Mouse (Mus musculus) Patski (cell line): ENCODE data around the gene Chp2. TPM values are rescaled to one million over a fixed set of nuclear protein-coding genes. Genes with fewer than 3 reads are reported as not detected.
"Not testable (repeated sequence)": the region's sequence is repeated elsewhere in the genome, so short reads cannot be mapped to it uniquely, and the experiment has no call there.

Source experiments
- ATAC-seq: fragments of 100-300 bp; one replicate; pipeline ENCODE4 v1.8.0; 2021
- CTCF ChIA-PET: fragments of 350-600 bp; sonication (Branson Sonifier 250); formaldehyde crosslinking; loops from one replicate; lab custom pipeline; 2022; ENCODE audit warnings: inconsistent platforms; lab: Charles Lee
- POLR2A ChIA-PET: fragments of 350-600 bp; sonication (Branson Sonifier 250); formaldehyde crosslinking; loops from one replicate; lab custom pipeline; 2022; ENCODE audit warnings: antibody characterized with exemption, inconsistent platforms; lab: Charles Lee
- DNase-seq: peaks from one replicate; pipeline ENCODE4 v3.0.0-alpha.2; 2011; ENCODE audit warnings: low read depth, low spot score
- H3K27me3 ChIP-seq: fragments of 371-371 bp; one replicate; pipeline ENCODE4 v1.5.1; 2021
- CTCF ChIP-seq: fragments of 100-300 bp; IDR thresholded peaks from one replicate; pipeline ENCODE4 v1.5.1; 2021
- in situ Hi-C: fragments of 300-500 bp; cut with MboI; formaldehyde crosslinking; loops from 3 replicates; pipeline ENCODE4 v1.11.1; 2018; ENCODE audit warnings: low pct_unique_long_range_greater_than_20kb, mixed read lengths
- polyA plus RNA-seq: library from polyadenylated mRNA; unstranded; gene quantifications from one replicate; pipeline ENCODE4 v1.2.3, GENCODE M21; 2021

Gene Chp2
- polyA plus RNA-seq, 1 experiment from 2014 or later: not detected

GRCm38 (mm10) chr7:122240413-122241119 is 21.3 kb downstream of the Chp2 start:
- in situ Hi-C loops: loop anchor here (25.0 kb wide), 1 partner anchor 672 kb away; no protein-coding TSS in a partner anchor
- POLR2A ChIA-PET: no interaction called here

GRCm38 (mm10) chr7:122242260-122242659 is 23.0 kb downstream of the Chp2 start:
- ATAC-seq (no peak), DNase-seq (no peak)
- in situ Hi-C loops: loop anchor here (25.0 kb wide), 1 partner anchor 670 kb away; no protein-coding TSS in a partner anchor
- ChIA-PET POLR2A (no interaction called here), CTCF (no interaction called here)
- H3K27me3 ChIP-seq: peaks cover 5% of the 10 kb centered on the region
- TF ChIP-seq CTCF: peak; percentile 67

More at GRCm38 (mm10) chr7:122240413-122241119, 21.3 kb downstream of the Chp2 start:
- CTCF ChIA-PET: interaction anchor here (0.9 to 1.1 kb wide), 2 partner anchors 9 to 41 kb away, joined by 3 to 6 read pairs; no protein-coding TSS in a partner anchor
- peaks cover 5% of the 10 kb centered on the region for H3K27me3 ChIP-seq
- TF ChIP-seq CTCF: peak; percentile 26
- ATAC-seq (no peak), DNase-seq (no peak)

GRCm38 (mm10) chr7:122242744-122243143 is 23.4 kb downstream of the Chp2 start:
- in situ Hi-C loops: loop anchor here (25.0 kb wide), 1 partner anchor 670 kb away; no protein-coding TSS in a partner anchor
- DNase-seq, H3K27me3 ChIP-seq, CTCF ChIA-PET, ATAC-seq, POLR2A ChIA-PET: not testable (repeated sequence)

GRCm38 (mm10) chr7:122244166-122244565 is 24.9 kb downstream of the Chp2 start:
- in situ Hi-C loops: loop anchor here (25.0 kb wide), 1 partner anchor 668 kb away; no protein-coding TSS in a partner anchor
- CTCF ChIA-PET: no interaction called here

DNA sequence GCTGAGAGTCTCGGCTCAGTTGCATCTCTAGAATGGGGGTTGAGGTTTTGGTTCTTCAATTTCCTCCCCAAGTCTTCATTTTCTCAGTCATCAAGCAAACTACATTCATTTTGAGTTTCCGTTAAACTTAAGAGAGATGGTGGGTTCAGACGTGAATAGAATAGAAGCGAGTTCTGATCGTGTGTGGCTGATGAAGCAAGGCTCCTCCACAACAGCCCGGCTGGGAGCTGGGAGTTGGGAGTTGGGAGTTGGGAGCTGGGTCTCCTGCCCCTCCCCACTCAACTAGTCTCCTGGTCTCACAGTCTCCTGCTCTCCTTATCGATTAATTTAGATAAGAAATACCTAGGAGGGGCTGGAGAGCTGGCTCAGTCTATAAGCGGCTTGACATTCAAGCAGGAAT is 25.3 kb downstream of the Chp2 start:
- CTCF ChIA-PET: no interaction called here
- ATAC-seq (no peak), DNase-seq (no peak)
- in situ Hi-C loops: loop anchor here (25.0 kb wide), 1 partner anchor 668 kb away; no protein-coding TSS in a partner anchor
- no peak for TF ChIP-seq CTCF
- POLR2A ChIA-PET: no interaction called here
- no peaks in the 10 kb centered on the region for H3K27me3 ChIP-seq

More at GRCm38 (mm10) chr7:122244166-122244565, 24.9 kb downstream of the Chp2 start:
- ATAC-seq: no peak
- POLR2A ChIA-PET: no interaction called here
- H3K27me3 ChIP-seq: no peaks in the 10 kb centered on the region
- TF ChIP-seq CTCF: no peak
- no peak for DNase-seq

DNA sequence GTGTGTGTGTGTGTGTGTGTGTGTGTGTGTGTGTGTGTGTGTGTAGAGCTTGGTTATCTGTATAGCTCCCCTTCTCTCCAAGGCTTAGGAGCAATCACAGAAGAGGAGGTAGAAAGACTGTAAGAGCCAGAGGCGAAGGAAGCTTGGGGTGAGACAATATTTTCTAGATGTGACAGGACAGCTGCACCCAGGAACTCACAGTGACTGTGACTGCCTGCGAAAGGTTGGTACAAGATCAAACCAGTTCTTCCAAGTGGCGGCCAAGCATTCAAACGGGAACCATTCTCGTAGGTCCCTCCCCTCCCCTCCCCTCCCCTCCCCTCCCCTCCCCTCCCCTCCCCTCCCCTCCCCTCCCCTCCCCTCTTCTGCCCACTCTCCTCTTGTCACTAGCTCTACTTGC is 26.7 kb downstream of the Chp2 start:
- ChIA-PET CTCF (no interaction called here), POLR2A (no interaction called here)
- no peak for DNase-seq
- no peak for ATAC-seq
- TF ChIP-seq CTCF: no peak
- in situ Hi-C loops: loop anchor here (25.0 kb wide), 1 partner anchor 666 kb away; no protein-coding TSS in a partner anchor
- H3K27me3 ChIP-seq: no peaks in the 10 kb centered on the region

- DNase-seq: no peak
- no peak for ATAC-seq
- in situ Hi-C loops: loop anchor here (25.0 kb wide), 1 partner anchor 665 kb away; no protein-coding TSS in a partner anchor
- no peaks in the 10 kb centered on the region for H3K27me3 ChIP-seq
- TF ChIP-seq CTCF: no peak
- ChIA-PET POLR2A (no interaction called here), CTCF (no interaction called here)
Observed at GRCm38 (mm10) chr7:122247254-122247864, 28.1 kb downstream of the Chp2 start.

- POLR2A ChIA-PET: no interaction called here
- no peak for TF ChIP-seq CTCF
- no peak for DNase-seq
- ATAC-seq: no peak
- H3K27me3 ChIP-seq: peaks cover 9% of the 10 kb centered on the region
- in situ Hi-C loops: loop anchor here (25.0 kb wide), 1 partner anchor 663 kb away; no protein-coding TSS in a partner anchor
- CTCF ChIA-PET: interaction anchor here (1.9 kb wide), 1 partner anchor 8 kb away, joined by 6 read pairs; no protein-coding TSS in a partner anchor
Observed at GRCm38 (mm10) chr7:122249321-122249821, 30.1 kb downstream of the Chp2 start.

DNA sequence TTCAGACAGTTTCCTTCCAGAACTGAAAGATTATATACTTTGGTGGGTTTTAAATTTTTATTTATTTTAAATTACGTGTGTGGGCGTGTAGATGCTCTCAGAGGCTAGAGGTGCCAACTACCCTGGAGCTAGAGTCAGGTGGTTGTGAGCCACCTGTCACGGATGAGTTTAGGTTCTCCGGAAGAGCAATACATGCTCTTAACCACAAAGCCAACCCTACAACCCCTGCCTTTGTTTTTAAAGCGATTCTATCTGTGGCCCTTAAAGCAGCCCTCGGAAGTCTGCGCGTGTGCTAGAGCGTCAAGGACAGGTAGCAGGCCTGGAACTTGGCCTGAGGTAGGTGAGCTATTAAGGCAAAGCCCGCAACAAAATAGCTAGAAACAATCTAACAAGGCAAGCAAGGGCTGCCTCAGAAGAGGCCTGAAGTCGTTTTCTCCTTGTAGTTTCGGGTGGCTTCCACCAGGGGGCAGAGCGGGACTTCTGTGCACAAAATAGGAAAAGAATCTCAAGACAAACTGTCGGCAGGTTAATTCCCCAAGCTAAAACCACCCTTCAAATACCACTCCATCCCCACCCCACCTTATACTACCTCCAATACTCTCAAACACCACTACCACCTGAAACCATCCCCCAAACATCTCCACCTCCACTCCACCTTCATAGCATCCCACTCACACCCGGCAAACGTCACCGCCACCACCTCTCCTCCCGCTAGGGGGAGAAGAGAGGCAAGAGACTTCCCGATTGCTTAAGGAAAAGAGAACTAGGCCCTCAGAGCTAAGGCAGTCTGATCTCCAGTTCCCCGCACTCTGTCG is 32.1 kb downstream of the Chp2 start:
- ChIA-PET CTCF (interaction anchor here (0.6 to 1.3 kb wide), 6 partner anchors 10 to 209 kb away, joined by 3 read pairs; no protein-coding TSS in a partner anchor), POLR2A (no interaction called here)
- peak; percentile 7 for DNase-seq
- ATAC-seq: peak; percentile 35
- in situ Hi-C loops: no loop called here
- peak; percentile 86 for TF ChIP-seq CTCF
- H3K27me3 ChIP-seq: peaks cover 15% of the 10 kb centered on the region

DNA sequence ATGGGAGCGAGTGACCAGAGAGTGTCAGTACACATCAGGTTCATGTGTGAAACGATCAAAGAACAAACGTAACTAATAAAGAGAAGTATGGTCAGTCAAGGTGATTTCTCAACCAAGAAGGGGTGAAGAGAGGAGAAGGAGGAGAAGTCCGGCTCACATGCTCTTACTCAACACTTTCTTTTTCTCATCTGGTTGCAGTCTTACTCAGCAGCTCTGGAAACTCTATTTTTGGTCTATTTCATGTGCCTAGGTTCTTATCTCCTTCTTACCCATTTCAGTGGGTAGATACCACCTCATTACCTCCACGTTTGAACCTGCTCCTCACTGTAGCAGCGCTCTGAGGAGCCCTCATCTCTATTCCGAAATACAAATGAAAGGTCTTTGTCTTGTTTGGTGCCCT is 37.4 kb downstream of the Chp2 start:
- POLR2A ChIA-PET: no interaction called here
- CTCF ChIA-PET: no interaction called here
- DNase-seq: no peak
- in situ Hi-C loops: loop anchor here (5.0 kb wide), 1 partner anchor 206 kb away; no protein-coding TSS in a partner anchor
- no peak for TF ChIP-seq CTCF
- ATAC-seq: no peak
- H3K27me3 ChIP-seq: peaks cover 15% of the 10 kb centered on the region
